Mouse (Mus musculus): Measurements from ENCODE around the gene Gigyf1.
A peak's percentile ranks its signal among the peaks of the same experiment; 100 is the strongest.

Gene Gigyf1

DNA sequence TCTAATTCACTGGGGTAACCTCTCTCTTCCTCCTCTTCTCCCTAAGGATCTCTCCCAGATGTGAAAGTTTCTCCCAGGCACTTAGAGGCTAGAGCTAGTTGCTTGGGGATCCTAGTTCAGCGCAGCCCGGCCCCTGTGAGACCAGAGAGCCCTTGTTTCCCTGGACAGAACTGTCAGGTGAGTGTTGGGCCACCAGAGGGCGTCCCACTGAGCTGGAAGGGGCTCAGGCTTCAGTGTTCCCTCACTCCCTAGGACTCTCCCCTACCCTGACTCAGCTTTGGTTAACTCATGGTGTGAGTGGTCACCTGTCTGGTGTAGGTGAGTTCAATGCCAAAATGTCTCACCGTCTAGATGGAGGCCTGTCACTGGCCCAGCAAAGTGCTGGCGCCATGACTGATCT, at the start of gene Gigyf1:
Gigyf1 (plus strand) TSS at position 113 of the 400 bp plus-strand sequence.
- DNase-seq (ENCODE audit: low spot score in 2 of 2), result no peak

GRCm38 (mm10) chr5:137472252-137472904, 46.0 kb upstream of the Gigyf1 start:
- no peak for DNase-seq (ENCODE audit: low spot score in 2 of 2)

GRCm38 (mm10) chr5:137474351-137474750, 44.0 kb upstream of the Gigyf1 start:
- no peak for DNase-seq (ENCODE audit: low spot score in 2 of 2)

GRCm38 (mm10) chr5:137476964-137477363, 41.4 kb upstream of the Gigyf1 start, which contains the start of gene Zan:
Zan (minus strand) TSS chr5:137477064.
- no peak for DNase-seq (ENCODE audit: low spot score in 2 of 2)

DNA sequence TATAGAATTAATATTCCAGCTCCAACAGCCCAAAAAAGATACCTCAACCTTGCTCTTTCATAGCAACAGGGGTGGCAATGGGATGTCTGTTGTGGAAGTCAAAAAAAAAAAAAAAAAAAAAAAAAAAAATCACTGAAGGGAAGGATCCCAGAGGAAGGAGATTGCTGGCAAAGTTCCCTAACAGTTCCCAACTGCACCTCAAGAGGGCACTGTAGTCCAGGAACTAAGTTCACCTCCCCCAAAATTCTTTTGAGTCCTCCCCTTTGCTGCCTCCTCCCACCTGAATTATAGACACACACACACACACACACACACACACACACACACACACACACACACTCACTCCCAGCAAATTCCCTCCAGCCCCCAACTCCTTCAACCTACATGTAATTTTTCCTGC, 37.2 kb upstream of the Gigyf1 start:
- peak; percentile 60 to 76 for DNase-seq (ENCODE audit: low spot score in 2 of 2)

DNA sequence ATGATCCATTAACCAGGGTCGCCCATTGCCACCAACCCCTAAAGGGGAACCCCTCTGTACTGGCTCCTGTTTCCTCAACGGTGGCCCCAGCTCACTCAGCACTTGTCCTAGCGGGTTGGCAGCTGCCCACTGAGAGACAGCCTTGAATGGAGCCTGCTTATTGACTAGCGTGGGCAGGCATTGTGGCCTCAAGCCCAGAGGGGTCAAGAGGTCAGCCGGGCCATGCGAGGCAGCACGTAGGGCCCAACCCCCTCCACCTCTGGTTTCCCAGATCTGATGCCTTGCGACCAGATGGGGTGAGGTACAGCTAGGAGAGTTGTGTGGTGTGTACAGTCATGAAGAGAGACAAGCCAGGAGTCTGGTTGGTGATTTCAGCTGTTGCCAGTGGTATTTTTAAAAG, 36.5 kb upstream of the Gigyf1 start:
- DNase-seq (ENCODE audit: low spot score in 2 of 2), result no peak

GRCm38 (mm10) chr5:137485071-137485850, 33.1 kb upstream of the Gigyf1 start:
- no peak for DNase-seq (ENCODE audit: low spot score in 2 of 2)

- no peak for DNase-seq (ENCODE audit: low spot score in 2 of 2)
Measured at GRCm38 (mm10) chr5:137485851-137486155, 32.5 kb upstream of the Gigyf1 start.

DNA sequence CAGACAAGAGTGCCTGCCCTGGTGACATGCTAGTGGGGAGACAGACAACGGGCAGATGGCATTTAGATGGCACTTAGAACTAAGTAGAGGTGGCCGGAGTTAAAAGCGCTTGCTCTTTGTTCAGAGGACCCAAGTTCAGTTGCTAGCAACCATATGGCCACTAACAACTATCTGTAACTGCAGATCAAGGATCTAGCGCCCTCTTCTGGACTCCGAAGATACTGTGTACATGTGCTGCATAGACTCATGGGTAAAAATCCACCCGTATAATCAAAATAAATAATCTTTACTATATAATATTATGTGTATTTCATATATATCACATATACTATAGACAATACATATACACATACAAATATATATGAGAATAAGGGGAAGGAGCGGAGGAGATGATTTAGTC, 30.7 kb upstream of the Gigyf1 start:
- no peak for DNase-seq (ENCODE audit: low spot score in 2 of 2)

GRCm38 (mm10) chr5:137491559-137491958, 26.8 kb upstream of the Gigyf1 start:
- DNase-seq (ENCODE audit: low spot score in 2 of 2), result no peak

- no peak for DNase-seq (ENCODE audit: low spot score in 2 of 2)
Measured at GRCm38 (mm10) chr5:137493831-137494230, 24.5 kb upstream of the Gigyf1 start.

DNA sequence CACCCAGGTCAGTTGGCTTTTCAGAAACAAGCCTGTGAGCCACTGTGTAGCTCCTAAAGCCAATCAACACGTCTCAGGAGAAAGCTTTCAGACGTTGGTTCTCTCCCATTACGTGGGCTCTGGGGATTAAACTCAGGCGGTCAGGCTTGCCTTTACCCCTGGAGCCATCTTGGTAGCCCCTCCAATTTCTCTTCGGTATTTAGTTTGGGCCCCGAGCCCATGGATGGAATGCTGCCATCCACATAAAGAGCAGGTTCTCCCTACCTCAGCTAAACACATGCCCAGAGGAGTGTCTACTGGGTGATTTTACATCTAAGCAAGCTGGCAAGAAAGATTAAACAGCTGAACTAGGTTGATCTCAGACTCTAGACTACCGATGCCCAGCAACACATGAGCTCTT, 18.2 kb upstream of the Gigyf1 start:
- no peak for DNase-seq (ENCODE audit: low spot score in 2 of 2)

- peak; percentile 100 for DNase-seq (ENCODE audit: low spot score in 2 of 2)
Measured at GRCm38 (mm10) chr5:137501709-137502666, 16.4 kb upstream of the Gigyf1 start, which contains the start of gene Pop7. Pop7 (minus strand) TSS chr5:137502518.

DNA sequence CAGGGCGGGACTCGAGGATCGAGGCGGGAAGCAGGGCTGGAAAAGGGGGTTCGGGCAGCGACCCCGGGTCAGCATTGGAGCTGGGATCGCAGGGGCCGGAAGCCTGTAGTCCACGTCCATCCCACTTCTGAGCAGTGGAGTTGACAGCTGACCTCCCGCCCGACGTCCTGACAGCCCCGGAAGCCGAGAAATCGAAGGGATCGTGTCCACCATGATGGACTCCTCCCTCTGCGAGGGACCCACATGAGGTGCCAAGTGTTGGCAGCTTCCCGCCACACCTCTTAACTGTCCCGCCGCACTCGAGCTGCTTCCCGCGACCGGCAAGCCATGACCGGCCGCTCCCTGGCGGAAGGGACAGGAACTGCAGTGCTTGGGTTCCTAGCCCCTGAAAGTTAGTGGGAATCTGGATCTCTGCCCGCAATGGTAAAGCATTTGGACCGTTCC, 15.7 kb upstream of the Gigyf1 start:
- peak in 1 of 2 experiments; percentile 82 for DNase-seq (ENCODE audit: low spot score in 2 of 2)

DNA sequence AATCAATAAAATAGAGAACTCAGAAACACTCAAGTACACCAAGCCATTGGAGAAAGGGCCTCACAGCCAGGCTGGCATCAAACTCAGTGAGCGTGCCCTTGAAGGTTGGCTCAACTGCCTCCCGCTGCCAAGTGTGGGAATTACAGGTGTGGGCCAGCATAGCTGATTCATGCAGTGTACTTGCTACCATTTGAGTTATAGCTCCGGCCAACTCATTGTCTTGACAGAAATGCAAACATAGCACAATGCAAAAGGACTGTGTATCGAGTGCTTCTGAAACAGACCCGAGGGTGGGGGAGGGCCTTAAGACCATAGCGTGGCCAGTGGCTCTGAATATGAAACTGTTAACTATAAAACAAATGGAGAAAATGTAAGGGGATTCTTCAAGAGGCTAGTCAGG, 14.3 kb upstream of the Gigyf1 start:
- DNase-seq (ENCODE audit: low spot score in 2 of 2), result no peak

- DNase-seq (ENCODE audit: low spot score in 2 of 2), result peak; percentile 78 to 81
Measured at GRCm38 (mm10) chr5:137510014-137510501, 8.3 kb upstream of the Gigyf1 start.

GRCm38 (mm10) chr5:137510573-137511390, 7.6 kb upstream of the Gigyf1 start:
- DNase-seq (ENCODE audit: low spot score in 2 of 2), result no peak

- DNase-seq (ENCODE audit: low spot score in 2 of 2), result no peak
Measured at GRCm38 (mm10) chr5:137511706-137512105, 6.6 kb upstream of the Gigyf1 start.

DNA sequence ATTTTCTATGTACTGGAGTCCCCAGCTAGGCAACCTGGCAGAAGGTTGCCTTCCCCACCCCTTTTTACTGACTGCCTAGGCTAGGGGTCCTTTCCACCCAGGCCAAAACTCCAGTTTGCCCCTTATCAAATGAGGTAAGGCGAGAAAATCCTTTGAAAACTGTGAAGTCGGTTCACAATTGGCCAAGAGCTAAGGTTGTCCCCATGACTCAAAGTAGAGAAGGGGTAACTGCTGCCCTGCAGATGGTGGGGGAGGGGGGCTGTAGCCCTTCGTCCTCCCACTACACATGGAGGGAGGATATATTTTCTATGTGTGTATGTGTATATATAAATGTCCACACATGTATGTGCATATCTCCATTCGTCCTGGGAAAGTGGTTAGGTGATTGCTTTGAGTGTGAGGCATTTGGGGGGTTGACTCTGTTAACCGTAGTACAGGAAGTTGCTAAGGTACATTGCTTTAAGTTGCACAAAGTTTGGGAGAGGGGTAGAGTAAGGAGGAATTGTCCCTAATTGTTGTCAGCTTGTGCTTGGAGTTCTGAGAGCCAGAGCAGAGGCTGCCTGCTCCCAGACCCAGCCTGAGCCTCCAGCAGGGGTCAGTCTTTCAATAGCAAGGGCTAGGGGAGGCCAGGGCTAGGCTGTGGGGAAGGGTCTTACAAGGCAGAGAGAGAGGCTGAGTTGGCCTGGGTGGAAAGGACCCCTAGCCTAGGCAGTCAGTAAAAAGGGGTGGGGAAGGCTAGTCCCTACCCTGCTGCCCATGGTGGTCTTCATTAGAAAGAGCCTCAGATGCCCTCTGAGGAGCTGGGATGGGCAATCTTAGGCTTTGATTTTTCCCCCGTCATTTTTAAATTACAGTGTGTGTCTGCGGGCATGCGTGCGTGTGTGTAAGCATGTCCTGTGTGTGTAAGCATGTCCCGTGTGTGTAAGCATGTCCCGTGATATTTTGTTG, 5.2 kb upstream of the Gigyf1 start:
- DNase-seq (ENCODE audit: low spot score in 2 of 2), result no peak
